Mouse (Mus musculus): Measurements from ENCODE around the gene Txndc12. TPM values are rescaled to one million over a fixed set of nuclear protein-coding genes. Genes with fewer than 3 reads are reported as not detected.

Txndc12 gene
- polyA plus RNA-seq, 1 experiment from 2014 or later, result 129 TPM

DNA sequence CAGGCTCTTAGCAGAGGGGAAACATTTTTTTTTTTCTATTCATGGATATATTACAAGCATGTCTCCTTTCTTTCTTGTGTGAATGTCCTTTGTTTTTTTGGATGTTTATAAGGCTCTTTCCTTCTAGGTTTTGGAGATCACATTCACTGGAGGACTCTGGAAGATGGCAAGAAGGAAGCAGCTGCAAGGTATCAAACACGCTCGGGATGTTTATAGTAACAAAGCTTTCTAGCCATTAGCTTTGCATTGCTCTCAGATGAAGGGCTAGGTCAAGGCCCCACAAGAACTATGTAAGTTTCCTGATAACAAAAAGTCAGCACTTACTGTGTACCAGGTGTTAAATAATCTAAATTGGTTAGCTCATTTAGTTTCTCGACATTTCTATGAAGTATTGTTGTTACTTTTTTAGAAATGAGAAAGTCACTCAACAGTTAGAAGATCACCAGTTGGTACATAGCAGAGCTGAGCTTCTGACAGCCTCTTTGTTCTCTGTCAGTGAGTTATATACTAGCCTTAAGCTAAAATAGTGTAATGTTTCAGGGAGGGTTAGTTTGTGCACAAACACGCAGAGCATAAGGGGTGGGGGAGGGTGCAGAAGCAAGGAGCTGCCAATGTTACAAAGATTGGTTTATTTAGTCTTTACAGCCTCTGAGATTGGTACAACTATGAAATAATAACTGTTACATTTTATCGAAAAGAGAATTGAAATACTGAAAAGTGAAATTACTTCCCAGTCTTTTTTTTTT is 11.6 kb downstream of the Txndc12 start:
- H3K4me2 ChIP-seq, result peak overlapping the region; percentile 32; the same call in 1 of the 2 replicates
- DNase-seq (peak; percentile 93), ATAC-seq (ENCODE audit: insufficient read depth) (peak; percentile 80)
- H3K36me3 ChIP-seq (ENCODE audit: insufficient read depth), result peaks cover 17% of the 10 kb centered on the region
- no peak overlapping the region for H3K9ac ChIP-seq
- peaks cover 17% of the 10 kb centered on the region for H3K4me1 ChIP-seq (ENCODE audit: insufficient read depth)
- no peaks in the 10 kb centered on the region for H3K27me3 ChIP-seq (ENCODE audit: insufficient read depth, low read length)
- H3K4me3 ChIP-seq (ENCODE audit: low read depth, low read length), result no peak overlapping the region
- 40% methylated on average over 5 of the region's 5 CpGs for WGBS
- no peaks in the 10 kb centered on the region for H3K9me3 ChIP-seq (ENCODE audit: low read depth, low read length)
- peak overlapping the region; percentile 87 for H3K27ac ChIP-seq (ENCODE audit: low read depth)
- TF ChIP-seq CTCF (IDR thresholded peaks at IDR 0.05; ENCODE audit: low read depth), result no peak

DNA sequence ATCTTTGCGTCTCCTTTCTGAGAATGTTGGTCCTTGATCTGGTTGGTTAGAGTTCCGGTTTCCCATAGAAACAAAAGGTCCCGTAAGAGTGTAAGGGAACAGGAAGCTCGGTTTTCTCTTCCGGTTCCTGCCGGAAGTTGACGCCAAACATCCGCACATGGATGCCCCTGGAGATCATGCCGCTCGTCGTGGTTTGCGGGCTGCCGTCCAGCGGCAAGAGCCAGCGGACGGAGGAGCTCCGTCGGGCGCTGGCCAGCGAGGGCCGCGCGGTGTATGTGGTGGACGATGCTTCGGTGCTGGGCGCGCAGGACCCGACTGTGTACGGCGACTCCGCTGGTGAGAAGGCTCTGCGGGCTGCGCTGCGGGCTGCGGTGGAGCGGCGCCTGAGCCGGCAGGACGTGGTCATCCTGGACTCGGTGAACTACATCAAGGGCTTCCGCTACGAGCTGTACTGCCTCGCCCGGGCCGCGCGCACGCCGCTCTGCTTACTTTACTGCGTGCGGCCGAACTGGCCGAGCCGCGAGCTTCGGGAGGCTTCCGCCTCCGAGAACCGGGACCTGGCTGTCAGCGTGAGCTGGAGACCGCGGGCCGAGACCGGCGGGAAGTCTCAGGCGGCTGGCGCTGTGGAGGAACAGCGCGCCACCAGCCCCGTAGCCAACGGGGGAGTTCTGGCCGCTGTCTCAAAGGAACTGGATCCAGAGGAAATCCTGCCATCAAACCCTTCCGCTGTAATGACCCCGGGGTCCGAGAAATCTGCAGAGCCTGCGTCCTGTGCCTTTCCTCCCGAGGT is 13.5 kb downstream of the Txndc12 start, which contains the start of gene Kti12:
Kti12 (plus strand) TSS at position 71 of the 790 bp plus-strand sequence.
- Histone ChIP-seq H3K9me3 (ENCODE audit: low read depth, low read length) (no peaks in the 10 kb centered on the region), H3K27me3 (ENCODE audit: insufficient read depth, low read length) (no peaks in the 10 kb centered on the region), H3K36me3 (ENCODE audit: insufficient read depth) (peaks cover 18% of the 10 kb centered on the region), H3K9ac (peak within 1 kb of the TSS; percentile 81), H3K4me1 (ENCODE audit: insufficient read depth) (peaks cover 17% of the 10 kb centered on the region), H3K4me2 (peak within 1 kb of the TSS; percentile 93), H3K27ac (ENCODE audit: low read depth) (peak within 1 kb of the TSS; percentile 95), H3K4me3 (ENCODE audit: low read depth, low read length) (peak within 1 kb of the TSS; percentile 83)
- TF ChIP-seq CTCF (IDR thresholded peaks at IDR 0.05; ENCODE audit: low read depth), result no peak
- DNase-seq (peak; percentile 94), ATAC-seq (ENCODE audit: insufficient read depth) (peak; percentile 82)
- under 1% methylated on average over 77 of the region's 77 CpGs for WGBS

DNA sequence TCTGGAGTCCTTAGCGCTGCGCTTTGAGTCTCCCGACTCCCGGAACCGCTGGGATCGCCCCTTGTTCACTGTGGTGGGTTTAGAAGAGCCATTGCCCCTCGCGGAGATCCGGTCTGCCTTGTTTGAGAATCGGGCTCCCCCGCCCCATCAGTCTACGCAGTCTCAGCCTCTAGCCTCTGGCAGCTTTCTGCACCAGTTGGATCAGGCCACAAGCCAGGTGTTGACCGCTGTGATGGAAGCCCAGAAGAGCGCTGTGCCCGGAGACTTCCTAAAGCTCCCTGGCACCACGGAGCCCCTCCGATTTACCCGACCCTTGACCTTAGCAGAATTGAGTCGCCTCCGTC is 14.1 kb downstream of the Txndc12 start, which contains the start of gene A730015C16Rik:
A730015C16Rik (minus strand) TSS at position 115 of the 344 bp plus-strand sequence.
- H3K27ac ChIP-seq (ENCODE audit: low read depth), result peak within 1 kb of the TSS; percentile 95
- peak within 1 kb of the TSS; percentile 83 for H3K4me3 ChIP-seq (ENCODE audit: low read depth, low read length)
- DNase-seq, result no peak
- H3K4me1 ChIP-seq (ENCODE audit: insufficient read depth), result peaks cover 17% of the 10 kb centered on the region
- no peak for ATAC-seq (ENCODE audit: insufficient read depth)
- H3K27me3 ChIP-seq (ENCODE audit: insufficient read depth, low read length), result no peaks in the 10 kb centered on the region
- WGBS, result 5% methylated on average over 20 of the region's 20 CpGs
- H3K9me3 ChIP-seq (ENCODE audit: low read depth, low read length), result no peaks in the 10 kb centered on the region
- peaks cover 23% of the 10 kb centered on the region for H3K36me3 ChIP-seq (ENCODE audit: insufficient read depth)
- peak within 1 kb of the TSS; percentile 93 for H3K4me2 ChIP-seq
- TF ChIP-seq CTCF (IDR thresholded peaks at IDR 0.05; ENCODE audit: low read depth), result no peak
- H3K9ac ChIP-seq, result peak within 1 kb of the TSS; percentile 81

DNA sequence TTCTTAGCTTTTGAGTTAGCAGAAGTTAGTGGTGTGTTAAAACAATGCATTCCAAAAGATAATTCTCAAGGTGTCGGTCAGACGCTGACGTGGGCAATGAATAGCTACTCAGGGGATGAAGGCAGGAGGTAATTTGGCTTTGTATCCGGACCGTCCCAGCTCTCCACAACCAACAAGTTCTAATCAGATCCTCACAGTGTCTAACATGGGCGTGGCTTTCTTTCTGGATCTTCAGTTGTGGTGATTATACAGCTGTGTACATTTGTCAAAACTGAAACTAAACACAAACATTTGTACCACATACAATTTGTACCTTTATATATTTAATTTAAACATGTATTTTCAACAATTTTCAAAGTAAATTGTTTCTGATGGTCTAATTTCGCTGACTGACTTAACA is 32.4 kb downstream of the Txndc12 start:
- WGBS, result 75% methylated on average over 7 of the region's 7 CpGs

DNA sequence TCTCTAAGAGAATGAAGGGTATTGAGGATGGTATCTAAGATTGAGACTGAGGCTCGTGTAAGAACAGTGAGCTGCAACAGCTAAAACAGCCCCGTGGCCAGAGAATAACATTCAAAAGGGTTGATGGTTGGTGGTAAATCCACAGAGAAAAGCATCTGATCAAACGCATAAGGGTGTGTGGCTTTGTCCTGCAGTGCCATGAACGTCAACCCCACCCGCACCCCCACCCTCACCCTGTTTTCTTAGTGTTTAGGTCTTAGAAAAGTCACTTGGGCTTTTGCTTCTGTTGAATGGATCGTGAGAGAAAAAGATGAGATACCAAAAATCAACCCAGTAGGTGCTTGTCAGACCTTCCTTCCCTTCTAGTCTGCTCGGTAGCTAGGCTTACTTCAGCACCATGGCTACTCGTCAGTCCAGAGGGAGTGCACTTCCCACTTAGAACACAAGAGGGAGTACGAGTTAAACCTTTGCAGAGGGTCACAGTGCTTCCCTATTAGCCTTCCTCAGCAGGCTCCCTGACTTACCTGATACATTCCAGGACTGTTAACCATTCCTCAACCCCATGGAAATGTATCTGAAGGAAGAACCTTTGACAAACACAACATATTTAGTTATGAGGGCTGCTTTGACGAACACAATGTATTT is 35.5 kb downstream of the Txndc12 start:
- TF ChIP-seq CTCF (IDR thresholded peaks at IDR 0.05; ENCODE audit: low read depth), result peak; percentile 97
- Histone ChIP-seq H3K9ac (no peak overlapping the region), H3K4me2 (no peak overlapping the region), H3K27me3 (ENCODE audit: insufficient read depth, low read length) (no peaks in the 10 kb centered on the region), H3K9me3 (ENCODE audit: low read depth, low read length) (no peaks in the 10 kb centered on the region), H3K36me3 (ENCODE audit: insufficient read depth) (no peaks in the 10 kb centered on the region), H3K4me1 (ENCODE audit: insufficient read depth) (no peaks in the 10 kb centered on the region), H3K27ac (ENCODE audit: low read depth) (no peak overlapping the region), H3K4me3 (ENCODE audit: low read depth, low read length) (no peak overlapping the region)
- DNase-seq, result peak; percentile 96
- peak; percentile 74; the same call in 1 of the 2 replicates for ATAC-seq (ENCODE audit: insufficient read depth)
- WGBS, result 34% methylated on average over 10 of the region's 10 CpGs

More for the DNA sequence above, 32.4 kb downstream of the Txndc12 start:
- H3K4me2 ChIP-seq, result no peak overlapping the region
- H3K4me1 ChIP-seq (ENCODE audit: insufficient read depth), result no peaks in the 10 kb centered on the region
- no peak for DNase-seq
- H3K27ac ChIP-seq (ENCODE audit: low read depth), result no peak overlapping the region
- no peaks in the 10 kb centered on the region for H3K9me3 ChIP-seq (ENCODE audit: low read depth, low read length)
- no peak overlapping the region for H3K9ac ChIP-seq
- peaks cover 12% of the 10 kb centered on the region; the same call in 1 of the 2 replicates for H3K36me3 ChIP-seq (ENCODE audit: insufficient read depth)
- ATAC-seq (ENCODE audit: insufficient read depth), result no peak
- H3K27me3 ChIP-seq (ENCODE audit: insufficient read depth, low read length), result no peaks in the 10 kb centered on the region
- H3K4me3 ChIP-seq (ENCODE audit: low read depth, low read length), result no peak overlapping the region
- no peak for TF ChIP-seq CTCF (IDR thresholded peaks at IDR 0.05; ENCODE audit: low read depth)

DNA sequence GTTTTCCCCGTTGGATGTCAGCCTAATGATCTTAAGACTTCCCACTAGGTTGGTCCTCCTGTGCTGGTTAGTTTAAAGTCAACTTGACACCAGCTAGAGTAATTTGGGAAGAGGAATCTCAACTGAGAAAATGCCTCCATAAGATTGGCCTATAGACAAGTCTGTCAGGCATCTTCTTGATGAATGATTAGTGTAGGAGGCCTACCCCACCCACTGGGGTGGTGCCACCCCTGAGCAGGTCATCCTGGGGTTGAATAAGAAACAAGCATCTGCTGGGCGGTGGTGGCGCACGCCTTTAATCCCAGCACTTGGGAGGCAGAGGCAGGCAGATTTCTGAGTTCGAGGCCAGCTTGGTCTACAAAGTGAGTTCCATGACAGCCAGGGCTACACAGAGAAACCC is 39.3 kb downstream of the Txndc12 start:
- Histone ChIP-seq H3K4me1 (ENCODE audit: insufficient read depth) (no peaks in the 10 kb centered on the region), H3K36me3 (ENCODE audit: insufficient read depth) (no peaks in the 10 kb centered on the region), H3K9me3 (ENCODE audit: low read depth, low read length) (no peaks in the 10 kb centered on the region), H3K27ac (ENCODE audit: low read depth) (no peak overlapping the region), H3K9ac (no peak overlapping the region), H3K4me3 (ENCODE audit: low read depth, low read length) (no peak overlapping the region), H3K4me2 (no peak overlapping the region), H3K27me3 (ENCODE audit: insufficient read depth, low read length) (no peaks in the 10 kb centered on the region)
- WGBS, result 83% methylated on average over 5 of the region's 5 CpGs
- ATAC-seq (ENCODE audit: insufficient read depth), result no peak
- TF ChIP-seq CTCF (IDR thresholded peaks at IDR 0.05; ENCODE audit: low read depth), result no peak
- no peak for DNase-seq

All from lung, embryonic 14.5 days (tissue).